Mouse (Mus musculus) neutrophil, adult 65 days (primary cell): ENCODE measurements around the gene Tlr3. TPM values are rescaled to one million over a fixed set of nuclear protein-coding genes. Genes with fewer than 3 reads are reported as not detected.

Experiments used
- total RNA-seq: library from RNA; stranded (reverse); gene quantifications from 2 replicates; pipeline ENCODE4 v1.2.4, GENCODE M21; 2023

Gene Tlr3
- 0.28 and 0.77 TPM in 2 replicates for total RNA-seq

GRCm38 (mm10) chr8:45410882-45411281 lies at the start of gene Tlr3:
Gene Tlr3, minus strand, starts transcription at chr8:45411080.

GRCm38 (mm10) chr8:45381963-45382347 lies 28.9 kb downstream of the Tlr3 start, which contains the start of gene Fam149a:
Gene Fam149a, minus strand, starts transcription at chr8:45382291.

Other genes with a start within 250 kb of the Tlr3 start
- not detected in 2 replicates for gene F11, start 149.0 kb downstream of the Tlr3 start, total RNA-seq
- gene Klkb1, start 116.2 kb downstream of the Tlr3 start, total RNA-seq = not detected in 2 replicates
- gene Gm45753, start 102.6 kb downstream of the Tlr3 start, total RNA-seq = not detected in 2 replicates
- gene Cyp4v3, start 77.9 kb downstream of the Tlr3 start, total RNA-seq = 2.8 and 2.9 TPM in 2 replicates
- gene Fam149a, start 28.8 kb downstream of the Tlr3 start, total RNA-seq = 0.14 and 0.16 TPM in 2 replicates
- 0.13 and 0.45 TPM in 2 replicates for gene Sorbs2, start 96.7 kb upstream of the Tlr3 start, total RNA-seq